ENCODE assay signal across 7 mouse cellular contexts in the genomic region with DNA sequence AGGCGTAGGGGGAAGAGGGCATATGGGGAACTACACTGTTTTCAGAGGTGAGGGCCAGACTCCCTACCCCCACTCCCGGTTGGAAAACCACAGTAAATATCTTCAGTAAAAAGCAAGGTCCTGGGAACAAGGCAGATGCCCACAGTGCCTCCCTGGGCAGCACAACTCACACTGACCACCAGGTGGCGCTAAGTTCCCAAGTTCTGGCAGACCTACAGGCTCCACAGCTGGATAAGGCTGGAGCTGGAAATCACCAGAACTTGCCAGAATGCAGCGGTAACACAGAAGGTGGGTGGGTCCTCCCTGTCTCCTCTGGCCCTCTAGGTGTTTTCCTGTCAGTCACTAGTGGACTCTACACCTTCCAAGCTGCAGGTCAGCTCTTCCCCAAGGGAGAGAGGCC. TPM values are rescaled to one million over a fixed set of nuclear protein-coding genes. Genes with fewer than 3 reads are reported as not detected.
DNase-seq lines count a peak whose midpoint lies in the region; ATAC-seq and TF ChIP-seq lines count a peak whose summit lies in the region.

No protein-coding gene starts in this region.

- TF ChIP-seq CTCF in small intestine, adult 2 months (IDR thresholded peaks at IDR 0.05; ENCODE audit: extremely low read depth, insufficient read length, insufficient replicate concordance, low read depth, low read length) = peak; percentile 91; the same call in 1 of the 2 replicates

- peak; percentile 94 to 96 for DNase-seq in adrenal gland, adult 18-20 months (ENCODE audit: low spot score in 2 of 2)
- DNase-seq in embryo, embryonic 9.5 days (ENCODE audit: extremely low spot score) = peak; percentile 87
- peak; percentile 87 for DNase-seq in kidney, adult 11 months
- peak; percentile 86 for DNase-seq in left cerebral cortex, postnatal 4 days

- 14% methylated on average over 4 of the region's 4 CpGs for WGBS in midbrain, embryonic 12.5 days
- 5% methylated on average over 4 of the region's 4 CpGs for WGBS in small intestine, adult 2 months

- no peaks in the 10 kb centered on the region for H3K36me3 ChIP-seq in midbrain, embryonic 12.5 days
- no peaks in the 10 kb centered on the region for H3K36me3 ChIP-seq in small intestine, adult 2 months (ENCODE audit: control insufficient read depth, insufficient read depth, low read length)

- ATAC-seq in granulocyte monocyte progenitor cell, adult 5-6 weeks (replicated peaks; ENCODE audit: poor library complexity, severe bottlenecking) = peak; percentile 71
- peak; percentile 69; the same call in 1 of the 2 replicates for ATAC-seq in midbrain, embryonic 12.5 days (ENCODE audit: low FRiP score, low read depth)

- no peak overlapping the region for H3K4me3 ChIP-seq in midbrain, embryonic 12.5 days
- no peak overlapping the region for H3K4me3 ChIP-seq in small intestine, adult 2 months (ENCODE audit: low read depth, low read length)

- H3K27ac ChIP-seq in midbrain, embryonic 12.5 days (replicated peaks) = no peak overlapping the region
- H3K27ac ChIP-seq in small intestine, adult 2 months (ENCODE audit: insufficient read depth, low read depth, low read length) = no peak overlapping the region

- no peak overlapping the region for H3K4me2 ChIP-seq in midbrain, embryonic 12.5 days (replicated peaks)

- no peak for TF ChIP-seq POLR2A in small intestine, adult 2 months (IDR thresholded peaks at IDR 0.05; ENCODE audit: low read depth, low read length)

- peaks cover 11% of the 10 kb centered on the region for H3K27me3 ChIP-seq in midbrain, embryonic 12.5 days
- no peaks in the 10 kb centered on the region; the same call in 1 of the 2 replicates for H3K27me3 ChIP-seq in small intestine, adult 2 months (ENCODE audit: control insufficient read depth, insufficient read depth, low read length)

- no peak overlapping the region for H3K9ac ChIP-seq in midbrain, embryonic 12.5 days (replicated peaks)

- H3K4me1 ChIP-seq in midbrain, embryonic 12.5 days = peaks cover 16% of the 10 kb centered on the region
- peaks cover 3% of the 10 kb centered on the region; the same call in 1 of the 2 replicates for H3K4me1 ChIP-seq in small intestine, adult 2 months (ENCODE audit: control insufficient read depth, insufficient read depth, insufficient read length, low read length)

- no peaks in the 10 kb centered on the region for H3K9me3 ChIP-seq in midbrain, embryonic 12.5 days

- intact Hi-C loops in left cerebral cortex, postnatal 4 days (cut with DNase I) = loop anchor here (2.0 kb wide), 1 partner anchor 131 kb away; no protein-coding TSS in a partner anchor

RNA-seq across cellular contexts. Expression of a gene that starts 24.9 kb away (rescaled TPM):
- total RNA-seq in adrenal gland, adult 18-20 months (2021) = 10 to 100 TPM; 20.8 to 24.7 TPM
- 3.4 and 3.7 TPM in 2 replicates for total RNA-seq in granulocyte monocyte progenitor cell, adult 5-6 weeks (2014; fragmentation: Nextera tagmentation)
- total RNA-seq in granulocyte monocyte progenitor cell, adult 5-6 weeks (2017) = 0.26 and 1.7 TPM in 2 replicates
- 1 to 10 TPM; 5.6 to 6.8 TPM for total RNA-seq in left cerebral cortex, postnatal 4 days (2021)
- 4.2 and 5.6 TPM in 2 replicates for polyA plus RNA-seq in midbrain, embryonic 12.5 days (2016; fragmentation: Nextera tagmentation; extraction: Ambion mirVana)
- 9.9 and 32.8 TPM in 2 replicates for polyA plus RNA-seq in small intestine, adult 2 months (2012; rRNA removed)

RNA-seq across cellular contexts. Expression of a gene that starts 54.6 kb away (rescaled TPM):
- 10 to 100 TPM; 12.8 to 13.0 TPM for total RNA-seq in adrenal gland, adult 18-20 months (2021)
- 213 and 215 TPM in 2 replicates for total RNA-seq in granulocyte monocyte progenitor cell, adult 5-6 weeks (2014; fragmentation: Nextera tagmentation)
- total RNA-seq in granulocyte monocyte progenitor cell, adult 5-6 weeks (2017) = 159 and 162 TPM in 2 replicates
- total RNA-seq in left cerebral cortex, postnatal 4 days (2021) = 1 to 10 TPM; 4.7 to 6.0 TPM
- 5.1 and 6.9 TPM in 2 replicates for polyA plus RNA-seq in midbrain, embryonic 12.5 days (2016; fragmentation: Nextera tagmentation; extraction: Ambion mirVana)
- polyA plus RNA-seq in small intestine, adult 2 months (2012; rRNA removed) = 9.3 and 21.1 TPM in 2 replicates

Comparison
In these comparisons a context has a peak if more than half of its experiments do, and no peak if none do; other contexts are left out.
1. RNA of a gene that starts 54.6 kb away (total RNA-seq): 159 to 215 TPM in granulocyte monocyte progenitor cell, adult 5-6 weeks; 12.8 to 13.0 TPM in adrenal gland, adult 18-20 months and 4.7 to 6.0 TPM in left cerebral cortex, postnatal 4 days; every median in the first group is over 10 times any median in the second.
2. Peak in every context shown above with its lines, with median percentiles within 50 percentile points of each other: DNase-seq.